Mouse (Mus musculus): ENCODE results near the gene Hs3st4.

The Hs3st4 gene

DNA sequence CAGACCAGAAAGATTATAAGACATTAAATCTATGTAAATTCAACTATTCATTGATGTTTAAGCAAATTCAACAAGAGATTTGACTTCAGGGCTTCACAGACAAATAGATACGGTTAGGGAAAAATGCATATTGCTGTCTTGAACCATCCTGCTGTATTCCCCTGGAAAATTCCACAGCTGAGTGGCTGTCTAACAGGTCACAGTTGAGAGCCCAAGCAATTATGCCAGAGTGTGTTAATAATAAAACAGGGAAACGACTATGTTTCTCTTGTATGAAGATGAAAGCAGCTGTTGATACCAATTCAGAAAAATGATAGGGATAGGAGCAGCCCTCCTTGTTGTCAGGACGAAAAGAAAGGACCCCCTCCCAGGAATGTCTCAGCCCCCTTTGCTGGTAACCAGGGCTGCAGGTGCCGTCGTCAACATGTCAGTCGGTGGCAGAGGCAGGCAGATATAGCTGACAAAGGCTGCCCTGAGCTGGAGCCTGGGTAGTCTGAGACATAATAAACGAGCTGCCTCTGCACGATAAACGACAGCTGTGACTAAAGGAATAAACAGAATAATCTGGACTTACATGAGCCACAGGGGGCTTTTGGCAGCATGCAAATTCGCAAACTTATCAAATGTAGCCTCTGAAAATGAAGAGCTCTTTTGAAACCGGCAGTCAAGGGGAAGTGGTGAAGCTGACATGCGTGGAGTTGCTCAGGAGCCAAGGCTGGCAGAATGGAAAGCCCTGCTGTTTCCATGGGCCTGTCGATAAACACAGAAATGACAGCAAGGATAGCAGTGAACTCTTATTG is 364.7 kb downstream of the Hs3st4 start:
- no peak for DNase-seq (ENCODE audit: low read depth, low spot score)

GRCm38 (mm10) chr7:124354035-124354434 is 371.4 kb downstream of the Hs3st4 start:
- DNase-seq (ENCODE audit: low read depth, low spot score): no peak

DNA sequence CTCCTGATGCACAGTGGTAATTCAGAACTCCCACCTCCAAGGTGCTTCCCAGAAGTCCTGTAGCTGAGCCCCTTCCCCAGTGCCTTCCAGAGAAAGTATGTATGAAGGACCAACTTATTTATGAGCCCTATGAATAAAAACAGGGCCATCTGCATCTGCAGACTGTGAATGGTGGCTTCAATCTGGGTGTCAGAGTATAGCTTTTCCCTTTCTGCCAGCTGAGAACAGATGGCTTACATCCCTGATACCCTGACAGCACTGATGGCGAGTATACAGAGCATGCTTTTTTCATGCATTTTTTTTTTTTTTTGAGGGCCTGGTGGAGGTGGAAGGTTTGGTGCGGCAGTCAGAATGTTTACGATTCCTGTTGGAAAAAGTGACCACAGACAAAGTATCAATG is 375.4 kb downstream of the Hs3st4 start:
- no peak for DNase-seq (ENCODE audit: low read depth, low spot score)

GRCm38 (mm10) chr7:124359836-124360235 is 377.2 kb downstream of the Hs3st4 start:
- no peak for DNase-seq (ENCODE audit: low read depth, low spot score)

GRCm38 (mm10) chr7:124372297-124372696 is 389.6 kb downstream of the Hs3st4 start:
- DNase-seq (ENCODE audit: low read depth, low spot score): no peak

- DNase-seq (ENCODE audit: low read depth, low spot score): no peak
Measured at GRCm38 (mm10) chr7:124372697-124373096, 390.0 kb downstream of the Hs3st4 start.

DNA sequence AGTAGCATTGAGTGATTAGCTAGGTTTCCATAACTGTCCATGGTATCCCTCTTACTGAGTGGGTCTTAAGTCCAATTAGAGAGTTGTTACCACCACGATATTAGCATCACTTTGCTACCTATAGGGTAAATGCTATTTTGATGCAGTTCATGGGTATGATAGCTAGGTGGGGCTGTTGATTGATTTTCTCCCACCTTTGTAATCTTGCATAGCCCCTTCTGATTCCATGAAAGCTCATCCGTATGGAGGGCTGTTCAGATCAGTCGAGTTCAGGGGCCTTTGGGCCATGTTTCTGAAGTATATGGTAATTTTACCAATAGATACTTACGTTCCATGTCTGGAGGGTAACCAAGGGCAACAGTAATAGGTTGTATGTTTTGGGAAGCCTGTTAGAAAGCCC is 400.8 kb downstream of the Hs3st4 start:
- peak; percentile 31 for DNase-seq (ENCODE audit: low read depth, low spot score)

DNA sequence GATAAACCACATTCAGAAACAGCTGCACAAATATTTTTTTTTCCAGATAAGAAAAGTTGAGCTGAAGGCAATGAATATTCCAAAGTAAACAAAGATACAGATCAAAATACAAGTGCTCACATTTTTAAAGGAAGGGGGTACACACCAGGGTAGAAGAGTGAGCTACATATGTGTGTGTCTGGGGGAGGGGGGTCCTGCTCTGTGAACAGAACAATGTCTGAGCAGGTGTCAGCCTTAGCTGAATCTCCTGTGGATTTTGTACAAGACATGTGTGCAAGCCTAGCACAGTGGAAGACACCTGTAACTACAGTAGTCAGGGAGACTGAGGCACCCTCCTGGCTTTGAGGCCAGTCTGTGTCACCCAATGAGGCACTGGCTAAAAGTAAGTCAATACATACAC is 416.5 kb downstream of the Hs3st4 start:
- DNase-seq (ENCODE audit: low read depth, low spot score): no peak

GRCm38 (mm10) chr7:124426951-124427350 is 444.3 kb downstream of the Hs3st4 start:
- no peak for DNase-seq (ENCODE audit: low read depth, low spot score)
